Mouse (Mus musculus) megakaryocyte progenitor cell, adult 5-6 weeks (primary cell): ENCODE measurements at regions not wholly inside any gene's neighbourhood (a gene's known extent, or its start where the extent isn't known, plus 50 kb on each side); places are given as distances from the start of the nearest gene placed in this dataset.
A peak's percentile ranks its signal among the peaks of the same experiment; 100 is the strongest.
"Not testable (repeated sequence)": the region's sequence is repeated elsewhere in the genome, so short reads cannot be mapped to it uniquely, and the experiment has no call there.

ENCODE experiments used
- ATAC-seq: replicated peaks from 2 replicates; pipeline ENCODE4 v1.8.0; 2016; ENCODE audit warnings: mild to moderate bottlenecking, moderate TSS enrichment, inconsistent platforms; ENCODE audit not compliant: poor library complexity

GRCm38 (mm10) chr6:67954570-67954969 is 419.0 kb upstream of the Tacstd2 start:
- ATAC-seq: not testable (repeated sequence)

GRCm38 (mm10) chr6:67931499-67931898 is 395.9 kb upstream of the Tacstd2 start:
- ATAC-seq: not testable (repeated sequence)

- no peak for ATAC-seq
These were observed 386.9 kb upstream of the Tacstd2 start for GRCm38 (mm10) chr6:67922537-67922936.

DNA sequence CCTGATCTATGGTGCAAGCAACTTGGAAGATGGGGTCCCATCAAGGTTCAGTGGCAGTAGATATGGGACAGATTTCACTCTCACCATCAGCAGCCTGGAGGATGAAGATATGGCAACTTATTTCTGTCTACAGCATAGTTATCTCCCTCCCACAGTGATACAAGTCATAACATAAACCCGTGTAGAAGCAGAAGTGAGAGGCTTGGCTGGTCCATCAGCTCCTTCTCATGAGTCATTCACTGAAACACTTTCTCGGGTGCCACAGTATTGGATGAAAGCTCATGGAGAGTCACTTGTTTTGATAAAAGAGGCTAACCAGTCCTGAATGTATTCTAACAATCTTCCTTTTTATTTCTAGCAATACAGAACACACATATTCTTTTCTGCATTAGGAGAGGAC is 378.3 kb upstream of the Tacstd2 start:
- ATAC-seq: no peak

GRCm38 (mm10) chr6:67913309-67913708 is 377.7 kb upstream of the Tacstd2 start:
- no peak for ATAC-seq

DNA sequence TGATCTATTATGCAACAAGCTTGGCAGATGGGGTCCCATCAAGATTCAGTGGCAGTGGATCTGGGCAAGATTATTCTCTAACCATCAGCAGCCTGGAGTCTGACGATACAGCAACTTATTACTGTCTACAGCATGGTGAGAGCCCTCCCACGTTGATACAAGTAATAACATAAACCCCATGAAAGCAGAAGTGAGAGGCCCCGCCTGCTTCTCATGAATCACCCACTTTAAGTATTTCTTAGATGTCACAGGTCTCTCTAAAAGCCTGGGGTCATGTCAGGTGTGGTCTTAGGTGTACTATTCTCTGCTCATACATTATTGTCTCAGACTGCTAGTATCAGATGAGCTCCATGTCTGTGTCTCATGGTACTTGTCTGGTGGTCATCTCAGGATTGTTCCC is 360.9 kb upstream of the Tacstd2 start:
- no peak for ATAC-seq

- ATAC-seq: no peak
These were observed 360.3 kb upstream of the Tacstd2 start for GRCm38 (mm10) chr6:67895858-67896257.

DNA sequence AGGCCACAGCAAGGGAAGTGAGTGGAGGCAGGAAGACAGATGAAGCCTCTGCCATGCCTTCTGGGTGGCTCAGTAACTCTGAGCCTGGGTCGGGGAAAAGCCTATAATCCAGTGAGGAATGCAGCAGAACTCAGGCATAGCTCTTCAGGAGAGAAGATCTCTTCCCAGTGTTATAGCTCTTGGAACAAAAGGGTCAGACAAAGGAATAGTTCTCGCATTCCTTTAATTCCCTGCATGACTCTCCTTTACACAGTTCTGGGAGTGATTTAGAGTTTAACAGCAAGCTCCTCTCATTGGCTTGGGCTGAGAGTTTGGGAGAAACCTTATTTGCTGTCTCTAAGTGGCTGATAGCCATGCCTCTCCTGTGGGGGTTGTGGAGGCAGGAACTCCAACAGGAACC is 352.0 kb upstream of the Tacstd2 start:
- ATAC-seq: no peak

DNA sequence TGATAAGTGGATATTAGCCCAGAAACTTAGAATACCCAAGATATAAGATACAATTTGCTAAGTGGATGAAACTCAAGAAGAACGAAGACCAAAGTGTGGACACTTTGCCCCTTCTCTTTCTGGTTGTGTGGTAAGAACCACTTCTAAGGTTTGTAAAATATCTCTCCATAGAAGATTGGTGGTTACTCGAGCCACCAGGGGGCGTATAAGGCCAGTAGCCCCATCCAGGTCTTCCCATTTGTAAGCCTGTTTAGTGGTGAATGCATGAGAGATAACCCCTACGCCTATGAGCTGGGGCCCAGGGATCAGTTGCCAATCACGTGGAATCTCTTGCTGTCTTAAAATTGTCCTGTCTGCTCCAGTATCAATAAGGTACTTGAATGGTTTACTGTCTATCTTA is 349.3 kb upstream of the Tacstd2 start:
- ATAC-seq: no peak

GRCm38 (mm10) chr6:67881476-67881875 is 345.9 kb upstream of the Tacstd2 start:
- not testable (repeated sequence) for ATAC-seq

DNA sequence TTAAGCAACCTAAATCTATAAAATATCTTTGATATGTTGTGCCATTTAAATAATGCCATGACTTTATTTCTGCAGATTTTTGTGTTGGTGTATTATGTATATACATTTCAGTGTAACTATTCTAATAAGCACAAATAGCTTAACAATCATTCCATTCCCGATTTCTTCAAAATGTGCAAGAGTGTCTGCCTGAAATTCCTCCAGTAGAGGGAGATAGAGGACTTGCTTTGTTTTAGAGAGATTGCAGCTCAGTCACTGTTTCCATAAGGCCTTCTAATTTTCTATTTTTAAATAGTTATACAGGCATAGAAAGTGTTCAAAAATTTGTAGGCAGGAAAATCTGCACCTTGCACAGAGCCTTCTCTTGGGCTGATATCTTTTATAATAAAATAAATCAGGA is 322.3 kb upstream of the Tacstd2 start:
- ATAC-seq: peak; percentile 68

GRCm38 (mm10) chr6:67839486-67839885 is 303.9 kb upstream of the Tacstd2 start:
- not testable (repeated sequence) for ATAC-seq

DNA sequence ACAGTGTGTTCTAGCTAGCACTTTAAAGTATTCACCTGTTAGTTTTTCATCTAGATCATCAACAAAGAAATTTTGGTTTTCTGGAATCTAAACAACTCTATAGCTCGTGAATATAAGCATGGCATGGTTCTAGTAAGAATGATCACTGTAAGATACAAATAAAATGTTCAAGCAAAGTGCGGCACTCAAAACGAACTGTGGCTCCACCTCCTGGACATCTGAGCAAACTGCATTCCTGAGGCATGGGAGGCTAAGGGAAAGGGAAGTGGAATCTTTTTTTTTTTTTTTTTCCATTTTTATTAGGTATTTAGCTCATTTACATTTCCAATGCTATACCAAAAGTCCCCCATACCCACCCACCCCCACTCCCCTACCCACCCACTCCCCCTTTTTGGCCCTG is 276.9 kb upstream of the Tacstd2 start:
- ATAC-seq: peak; percentile 97

DNA sequence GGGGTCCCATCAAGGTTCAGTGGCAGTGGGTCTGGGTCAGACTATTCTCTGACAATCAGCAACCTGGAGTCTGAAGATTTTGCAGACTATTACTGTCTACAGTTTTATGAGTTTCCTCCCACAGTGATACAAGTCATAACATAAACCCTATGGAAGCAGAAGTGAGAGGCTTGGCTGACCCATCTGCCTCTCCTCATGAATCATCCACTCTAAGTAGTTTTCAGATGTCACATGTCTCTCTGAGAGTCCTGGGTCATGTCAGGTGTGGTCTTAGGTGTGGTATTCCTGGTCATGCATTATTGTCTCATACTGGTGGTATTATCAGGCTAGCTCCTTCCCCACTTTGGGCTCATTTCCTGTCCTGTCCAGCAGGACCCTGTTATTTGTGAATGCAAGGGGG is 255.8 kb upstream of the Tacstd2 start:
- ATAC-seq: no peak

DNA sequence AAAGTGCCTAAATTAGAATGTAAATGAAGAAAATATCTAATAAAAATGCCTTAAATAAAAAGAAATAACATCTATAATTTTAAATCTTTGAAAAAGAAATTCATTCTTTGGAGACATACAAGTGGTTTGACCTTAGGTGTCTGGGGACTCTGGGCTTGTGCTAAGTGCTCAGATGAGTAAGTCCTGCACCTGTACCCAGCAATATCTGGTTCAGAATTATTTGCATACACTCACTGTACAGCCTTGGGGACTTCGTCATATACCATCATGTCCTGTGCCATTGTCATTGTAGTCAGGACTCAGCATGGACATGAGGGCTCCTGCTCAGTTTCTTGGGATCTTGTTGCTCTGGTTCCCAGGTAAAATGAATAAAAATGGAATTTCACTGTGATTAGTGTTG is 255.1 kb upstream of the Tacstd2 start:
- no peak for ATAC-seq

GRCm38 (mm10) chr6:67787091-67787765 is 251.6 kb upstream of the Tacstd2 start:
- ATAC-seq: no peak

GRCm38 (mm10) chr6:67778883-67779282 is 243.3 kb upstream of the Tacstd2 start:
- ATAC-seq: no peak

DNA sequence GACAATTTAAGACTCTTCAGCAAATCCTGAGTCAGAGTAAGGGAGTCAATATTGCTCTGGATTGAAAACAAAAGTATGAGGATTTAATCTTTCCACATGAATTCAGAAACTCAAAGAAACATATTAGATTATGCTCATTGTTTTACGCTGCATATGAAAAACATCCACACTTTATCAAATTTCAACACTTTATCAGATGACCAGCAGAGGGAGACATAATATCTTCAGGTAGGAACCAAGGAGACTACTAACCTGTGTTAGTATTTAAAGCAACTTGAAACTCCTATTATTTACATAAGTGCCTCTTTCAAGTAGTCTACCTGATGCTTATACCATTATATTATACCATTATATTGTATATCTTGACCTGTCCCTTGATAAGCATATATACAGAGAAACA is 218.5 kb upstream of the Tacstd2 start:
- ATAC-seq: not testable (repeated sequence)

GRCm38 (mm10) chr6:67725611-67726010 is 190.0 kb upstream of the Tacstd2 start:
- no peak for ATAC-seq

DNA sequence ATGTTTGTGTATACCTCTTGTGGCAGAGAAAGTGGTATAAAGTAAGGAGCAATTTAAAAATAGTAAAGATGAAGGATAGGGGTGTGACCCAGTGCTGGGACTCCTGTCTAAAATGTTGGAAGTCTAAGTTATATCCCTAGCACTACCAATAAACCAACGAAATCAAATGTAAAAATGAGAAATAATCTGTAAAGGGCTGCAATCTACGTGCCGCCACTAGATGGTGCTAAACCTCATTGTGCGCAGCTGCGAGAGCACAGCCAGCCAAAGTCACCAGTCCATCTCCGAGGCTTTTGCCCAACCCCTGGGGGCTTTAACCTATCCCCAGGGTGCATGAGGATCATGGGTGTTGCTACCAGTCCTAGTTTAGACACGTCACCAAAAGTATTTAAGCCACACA is 163.4 kb upstream of the Tacstd2 start:
- ATAC-seq: not testable (repeated sequence)

DNA sequence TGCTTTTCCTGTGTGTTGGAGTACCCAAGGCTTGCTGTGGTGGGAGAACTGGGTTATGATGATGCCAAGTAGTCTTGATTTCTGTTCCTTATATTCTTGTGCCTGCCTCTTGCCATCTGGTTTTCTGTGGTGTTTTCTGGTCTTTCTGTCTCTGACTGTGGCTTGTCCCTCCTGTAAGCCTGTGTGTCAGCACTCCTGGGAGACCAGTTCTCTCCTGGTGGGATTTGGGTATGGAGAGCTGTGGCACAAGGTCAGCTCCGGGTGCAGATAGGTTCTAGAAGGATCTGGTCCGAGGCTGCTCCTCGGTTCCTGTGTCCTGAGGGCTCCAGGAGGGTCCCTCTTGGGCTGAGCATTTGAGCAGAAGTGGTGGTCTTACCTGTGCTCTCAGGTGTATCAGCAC is 155.4 kb upstream of the Tacstd2 start:
- ATAC-seq: not testable (repeated sequence)

GRCm38 (mm10) chr6:67683105-67683504 is 147.5 kb upstream of the Tacstd2 start:
- ATAC-seq: not testable (repeated sequence)

GRCm38 (mm10) chr6:67681641-67682040 is 146.0 kb upstream of the Tacstd2 start:
- not testable (repeated sequence) for ATAC-seq
